Mouse (Mus musculus): ENCODE measurements around the gene Slc30a4. TPM values are rescaled to one million over a fixed set of nuclear protein-coding genes. Genes with fewer than 3 reads are reported as not detected.

The Slc30a4 gene
- polyA plus RNA-seq, 1 experiment from 2014 or later, result 8.2 TPM

- 63% methylated on average over 6 of the region's 6 CpGs for WGBS
- no peak overlapping the region for H3K4me2 ChIP-seq (ENCODE audit: low read length)
- no peak overlapping the region for H3K9ac ChIP-seq (replicated peaks; ENCODE audit: low read depth, low read length)
- no peak overlapping the region for H3K27ac ChIP-seq (ENCODE audit: low read length)
- H3K27me3 ChIP-seq (replicated peaks; ENCODE audit: control insufficient read depth, insufficient read depth, low read length), result no peaks in the 10 kb centered on the region
- H3K36me3 ChIP-seq (ENCODE audit: control insufficient read depth, insufficient read depth), result no peaks in the 10 kb centered on the region
- no peak for ATAC-seq
- no peak overlapping the region for H3K4me3 ChIP-seq (replicated peaks; ENCODE audit: low read length)
- no peaks in the 10 kb centered on the region for H3K9me3 ChIP-seq (ENCODE audit: control insufficient read depth, low read length)
- H3K4me1 ChIP-seq (replicated peaks; ENCODE audit: control insufficient read depth, insufficient read depth, low read length), result no peaks in the 10 kb centered on the region
Observed at GRCm38 (mm10) chr2:122665253-122665972, 37.0 kb downstream of the Slc30a4 start.

GRCm38 (mm10) chr2:122659825-122660224 lies 42.6 kb downstream of the Slc30a4 start:
- Histone ChIP-seq H3K27me3 (replicated peaks; ENCODE audit: control insufficient read depth, insufficient read depth, low read length) (no peaks in the 10 kb centered on the region), H3K4me2 (ENCODE audit: low read length) (no peak overlapping the region), H3K9me3 (ENCODE audit: control insufficient read depth, low read length) (no peaks in the 10 kb centered on the region), H3K4me1 (replicated peaks; ENCODE audit: control insufficient read depth, insufficient read depth, low read length) (no peaks in the 10 kb centered on the region), H3K27ac (ENCODE audit: low read length) (no peak overlapping the region), H3K9ac (replicated peaks; ENCODE audit: low read depth, low read length) (no peak overlapping the region), H3K4me3 (replicated peaks; ENCODE audit: low read length) (no peak overlapping the region), H3K36me3 (ENCODE audit: control insufficient read depth, insufficient read depth) (no peaks in the 10 kb centered on the region)
- no peak for ATAC-seq
- 89% methylated on average over 7 of the region's 7 CpGs for WGBS

GRCm38 (mm10) chr2:122657707-122658524 lies 44.5 kb downstream of the Slc30a4 start:
- H3K27me3 ChIP-seq (replicated peaks; ENCODE audit: control insufficient read depth, insufficient read depth, low read length), result no peaks in the 10 kb centered on the region
- H3K9me3 ChIP-seq (ENCODE audit: control insufficient read depth, low read length), result no peaks in the 10 kb centered on the region
- no peaks in the 10 kb centered on the region for H3K4me1 ChIP-seq (replicated peaks; ENCODE audit: control insufficient read depth, insufficient read depth, low read length)
- no peak overlapping the region for H3K27ac ChIP-seq (ENCODE audit: low read length)
- H3K4me3 ChIP-seq (replicated peaks; ENCODE audit: low read length), result no peak overlapping the region
- no peak overlapping the region for H3K9ac ChIP-seq (replicated peaks; ENCODE audit: low read depth, low read length)
- no peak for ATAC-seq
- H3K4me2 ChIP-seq (ENCODE audit: low read length), result no peak overlapping the region
- no peaks in the 10 kb centered on the region for H3K36me3 ChIP-seq (ENCODE audit: control insufficient read depth, insufficient read depth)
- WGBS, result 90% methylated on average over 11 of the region's 11 CpGs

- 79% methylated on average over 9 of the region's 9 CpGs for WGBS
- H3K27me3 ChIP-seq (replicated peaks; ENCODE audit: control insufficient read depth, insufficient read depth, low read length), result no peaks in the 10 kb centered on the region
- no peak overlapping the region for H3K4me3 ChIP-seq (replicated peaks; ENCODE audit: low read length)
- no peaks in the 10 kb centered on the region for H3K36me3 ChIP-seq (ENCODE audit: control insufficient read depth, insufficient read depth)
- H3K9me3 ChIP-seq (ENCODE audit: control insufficient read depth, low read length), result no peaks in the 10 kb centered on the region
- no peak overlapping the region for H3K27ac ChIP-seq (ENCODE audit: low read length)
- H3K9ac ChIP-seq (replicated peaks; ENCODE audit: low read depth, low read length), result no peak overlapping the region
- H3K4me1 ChIP-seq (replicated peaks; ENCODE audit: control insufficient read depth, insufficient read depth, low read length), result no peaks in the 10 kb centered on the region
- ATAC-seq, result no peak
- H3K4me2 ChIP-seq (ENCODE audit: low read length), result no peak overlapping the region
Observed at GRCm38 (mm10) chr2:122656767-122657166, 45.7 kb downstream of the Slc30a4 start.

- Histone ChIP-seq H3K9ac (replicated peaks; ENCODE audit: low read depth, low read length) (no peak overlapping the region), H3K4me2 (ENCODE audit: low read length) (no peak overlapping the region), H3K36me3 (ENCODE audit: control insufficient read depth, insufficient read depth) (no peaks in the 10 kb centered on the region), H3K4me3 (replicated peaks; ENCODE audit: low read length) (no peak overlapping the region), H3K27ac (ENCODE audit: low read length) (no peak overlapping the region), H3K9me3 (ENCODE audit: control insufficient read depth, low read length) (no peaks in the 10 kb centered on the region), H3K27me3 (replicated peaks; ENCODE audit: control insufficient read depth, insufficient read depth, low read length) (no peaks in the 10 kb centered on the region), H3K4me1 (replicated peaks; ENCODE audit: control insufficient read depth, insufficient read depth, low read length) (no peaks in the 10 kb centered on the region)
- no peak for ATAC-seq
- WGBS, result 65% methylated on average over 2 of the region's 2 CpGs
Observed at GRCm38 (mm10) chr2:122656052-122656451, 46.4 kb downstream of the Slc30a4 start.

GRCm38 (mm10) chr2:122652096-122653084 lies 50.1 kb downstream of the Slc30a4 start:
- H3K9ac ChIP-seq (replicated peaks; ENCODE audit: low read depth, low read length), result no peak overlapping the region
- no peaks in the 10 kb centered on the region for H3K4me1 ChIP-seq (replicated peaks; ENCODE audit: control insufficient read depth, insufficient read depth, low read length)
- ATAC-seq, result no peak
- 79% methylated on average over 17 of the region's 17 CpGs for WGBS
- no peaks in the 10 kb centered on the region for H3K27me3 ChIP-seq (replicated peaks; ENCODE audit: control insufficient read depth, insufficient read depth, low read length)
- no peaks in the 10 kb centered on the region for H3K9me3 ChIP-seq (ENCODE audit: control insufficient read depth, low read length)
- H3K27ac ChIP-seq (ENCODE audit: low read length), result no peak overlapping the region
- H3K4me3 ChIP-seq (replicated peaks; ENCODE audit: low read length), result no peak overlapping the region
- H3K4me2 ChIP-seq (ENCODE audit: low read length), result no peak overlapping the region
- no peaks in the 10 kb centered on the region for H3K36me3 ChIP-seq (ENCODE audit: control insufficient read depth, insufficient read depth)

- no peaks in the 10 kb centered on the region for H3K36me3 ChIP-seq (ENCODE audit: control insufficient read depth, insufficient read depth)
- H3K4me2 ChIP-seq (ENCODE audit: low read length), result no peak overlapping the region
- H3K27ac ChIP-seq (ENCODE audit: low read length), result no peak overlapping the region
- no peaks in the 10 kb centered on the region for H3K9me3 ChIP-seq (ENCODE audit: control insufficient read depth, low read length)
- 63% methylated on average over 5 of the region's 5 CpGs for WGBS
- peaks cover 5% of the 10 kb centered on the region for H3K4me1 ChIP-seq (replicated peaks; ENCODE audit: control insufficient read depth, insufficient read depth, low read length)
- no peak overlapping the region for H3K9ac ChIP-seq (replicated peaks; ENCODE audit: low read depth, low read length)
- no peak for ATAC-seq
- peaks cover 5% of the 10 kb centered on the region; the same call in 1 of the 2 replicates for H3K27me3 ChIP-seq (replicated peaks; ENCODE audit: control insufficient read depth, insufficient read depth, low read length)
- H3K4me3 ChIP-seq (replicated peaks; ENCODE audit: low read length), result no peak overlapping the region
Observed at GRCm38 (mm10) chr2:122638673-122639072, 63.8 kb downstream of the Slc30a4 start.

- Histone ChIP-seq H3K4me3 (replicated peaks; ENCODE audit: low read length) (peak overlapping the region; percentile 44), H3K9ac (replicated peaks; ENCODE audit: low read depth, low read length) (peak overlapping the region; percentile 48), H3K27ac (ENCODE audit: low read length) (no peak overlapping the region), H3K27me3 (replicated peaks; ENCODE audit: control insufficient read depth, insufficient read depth, low read length) (peaks cover 5% of the 10 kb centered on the region; the same call in 1 of the 2 replicates), H3K4me1 (replicated peaks; ENCODE audit: control insufficient read depth, insufficient read depth, low read length) (peaks cover 5% of the 10 kb centered on the region), H3K9me3 (ENCODE audit: control insufficient read depth, low read length) (no peaks in the 10 kb centered on the region), H3K36me3 (ENCODE audit: control insufficient read depth, insufficient read depth) (0 out of 2 replicates have a peak, but pooled peaks cover 4% of the 10 kb centered on the region), H3K4me2 (ENCODE audit: low read length) (peak overlapping the region; percentile 74)
- 31% methylated on average over 12 of the region's 12 CpGs for WGBS
- ATAC-seq, result no peak
Observed at GRCm38 (mm10) chr2:122638029-122638428, 64.4 kb downstream of the Slc30a4 start.

Data from forebrain, embryonic 16.5 days (tissue).